Mouse (Mus musculus): ENCODE data around the gene Olfr49.

DNA sequence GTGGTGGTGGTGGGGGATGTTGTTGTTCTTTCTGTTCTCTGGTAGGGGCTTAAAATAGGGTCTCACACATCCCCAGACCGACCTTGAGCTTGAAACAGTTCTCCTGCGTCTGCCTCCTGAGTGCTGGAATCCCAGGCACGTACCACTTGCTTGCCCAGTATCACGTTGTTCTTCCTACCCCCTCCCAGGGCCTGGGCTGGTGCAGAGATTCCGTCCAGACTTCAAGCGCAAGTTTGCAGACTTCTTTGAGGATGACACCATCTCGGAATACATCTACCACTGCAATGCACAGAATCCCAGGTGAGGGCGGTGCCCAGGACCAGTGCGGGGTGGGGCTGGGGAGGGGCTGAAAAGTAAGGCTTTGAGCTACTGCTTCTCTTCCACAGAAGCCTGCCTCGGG is 19.6 kb downstream of the Olfr49 start:
- TF ChIP-seq CTCF (IDR thresholded peaks at IDR 0.05; ENCODE audit: extremely low read depth, insufficient read length, insufficient replicate concordance, low read depth, low read length) (no peak), POLR2A (IDR thresholded peaks at IDR 0.05; ENCODE audit: low read depth, low read length) (no peak)

Measured in small intestine, adult 2 months (tissue).